Mouse (Mus musculus) forebrain, embryonic 15.5 days (tissue): Measurements from ENCODE around the gene Ehd1. TPM values are rescaled to one million over a fixed set of nuclear protein-coding genes. Genes with fewer than 3 reads are reported as not detected.
A peak's percentile ranks its signal among the peaks of the same experiment; 100 is the strongest.
"Not testable (repeated sequence)": the region's sequence is repeated elsewhere in the genome, so short reads cannot be mapped to it uniquely, and the experiment has no call there.

Source experiments
- ATAC-seq: fragments of 200-750 bp; cut with Nextera tagmentation; replicated peaks from 2 replicates; pipeline ENCODE4 v1.8.0; 2017; ENCODE audit warnings: mild to moderate bottlenecking, moderate TSS enrichment, moderate library complexity
- H3K27ac ChIP-seq: fragments of 300-500 bp; sonication (generic); replicated peaks from 2 replicates; pipeline ENCODE4 v1.5.1; 2015; ENCODE audit warnings: mild to moderate bottlenecking, inconsistent platforms
- H3K27me3 ChIP-seq: fragments of 300-500 bp; sonication (generic); 2 replicates; pipeline ENCODE4 v1.6.1; 2015; ENCODE audit warnings: inconsistent platforms
- H3K36me3 ChIP-seq: fragments of 300-500 bp; sonication (generic); 2 replicates; pipeline ENCODE4 v1.6.1; 2015; ENCODE audit warnings: mild to moderate bottlenecking, inconsistent platforms
- H3K4me1 ChIP-seq: fragments of 300-500 bp; sonication (generic); 2 replicates; pipeline ENCODE4 v1.6.1; 2015; ENCODE audit warnings: inconsistent platforms
- H3K4me2 ChIP-seq: fragments of 300-500 bp; sonication (generic); replicated peaks from 2 replicates; pipeline ENCODE4 v1.6.1; 2015; ENCODE audit warnings: mild to moderate bottlenecking, inconsistent platforms
- H3K4me3 ChIP-seq: fragments of 300-500 bp; sonication (generic); 2 replicates; pipeline ENCODE4 v1.5.1; 2015; ENCODE audit warnings: mild to moderate bottlenecking, inconsistent platforms
- H3K9ac ChIP-seq: fragments of 300-500 bp; sonication (generic); replicated peaks from 2 replicates; pipeline ENCODE4 v1.6.1; 2015; ENCODE audit warnings: mild to moderate bottlenecking, inconsistent platforms
- H3K9me3 ChIP-seq: fragments of 300-500 bp; sonication (generic); 2 replicates; pipeline ENCODE4 v1.6.1; 2016; ENCODE audit warnings: inconsistent platforms
- WGBS: fragments of 180-500 bp; shearing (Covaris S2); methylation state at CpG from one replicate; pipeline ENCODE4 v1.1.7; 2015; ENCODE audit warnings: mixed read lengths; 5-methylcytosine and 5-hydroxymethylcytosine counted together
- polyA plus RNA-seq: library from polyadenylated mRNA; unstranded; fragments of >200 nt; fragmentation: Nextera tagmentation; extraction: Ambion mirVana; gene quantifications from 2 replicates; pipeline ENCODE4 v1.2.1, GENCODE M21; 2015

Ehd1 gene
- polyA plus RNA-seq, 1 experiment from 2014 or later, result 88.1 TPM

GRCm38 (mm10) chr19:6311783-6312182 is 35.3 kb downstream of the Ehd1 start:
- H3K9me3 ChIP-seq, H3K4me3 ChIP-seq, H3K27me3 ChIP-seq, ATAC-seq, H3K36me3 ChIP-seq, H3K4me2 ChIP-seq, H3K27ac ChIP-seq, H3K4me1 ChIP-seq, H3K9ac ChIP-seq: not testable (repeated sequence)
- WGBS, result 87% methylated on average over 3 of the region's 3 CpGs

GRCm38 (mm10) chr19:6313796-6314195 is 37.3 kb downstream of the Ehd1 start:
- Histone ChIP-seq H3K27ac (no peak overlapping the region), H3K36me3 (no peaks in the 10 kb centered on the region), H3K9me3 (no peaks in the 10 kb centered on the region), H3K4me2 (no peak overlapping the region), H3K4me1 (no peaks in the 10 kb centered on the region), H3K27me3 (no peaks in the 10 kb centered on the region), H3K4me3 (no peak overlapping the region), H3K9ac (no peak overlapping the region)
- 91% methylated on average over 8 of the region's 8 CpGs for WGBS
- ATAC-seq, result no peak

- H3K4me2 ChIP-seq, result no peak overlapping the region
- H3K4me3 ChIP-seq, result no peak overlapping the region
- H3K27ac ChIP-seq, result no peak overlapping the region
- no peaks in the 10 kb centered on the region for H3K27me3 ChIP-seq
- no peak for ATAC-seq
- no peaks in the 10 kb centered on the region for H3K9me3 ChIP-seq
- H3K36me3 ChIP-seq, result no peaks in the 10 kb centered on the region
- no peak overlapping the region for H3K9ac ChIP-seq
- no peaks in the 10 kb centered on the region for H3K4me1 ChIP-seq
- 89% methylated on average over 8 of the region's 8 CpGs for WGBS
These were observed 38.0 kb downstream of the Ehd1 start for GRCm38 (mm10) chr19:6314513-6314912.

GRCm38 (mm10) chr19:6315573-6315972 is 39.0 kb downstream of the Ehd1 start:
- H3K27ac ChIP-seq, result no peak overlapping the region
- no peak overlapping the region for H3K4me2 ChIP-seq
- H3K36me3 ChIP-seq, result no peaks in the 10 kb centered on the region
- no peak overlapping the region for H3K9ac ChIP-seq
- H3K27me3 ChIP-seq, result no peaks in the 10 kb centered on the region
- WGBS, result 77% methylated on average over 14 of the region's 14 CpGs
- no peaks in the 10 kb centered on the region for H3K9me3 ChIP-seq
- no peak for ATAC-seq
- no peak overlapping the region for H3K4me3 ChIP-seq
- H3K4me1 ChIP-seq, result no peaks in the 10 kb centered on the region

GRCm38 (mm10) chr19:6318145-6318544 is 41.6 kb downstream of the Ehd1 start:
- Histone ChIP-seq H3K36me3 (no peaks in the 10 kb centered on the region), H3K27ac (no peak overlapping the region), H3K9me3 (no peaks in the 10 kb centered on the region), H3K4me1 (no peaks in the 10 kb centered on the region), H3K27me3 (no peaks in the 10 kb centered on the region), H3K4me3 (no peak overlapping the region), H3K9ac (no peak overlapping the region), H3K4me2 (no peak overlapping the region)
- 88% methylated on average over 12 of the region's 12 CpGs for WGBS
- no peak for ATAC-seq

GRCm38 (mm10) chr19:6321358-6321757 is 44.8 kb downstream of the Ehd1 start:
- no peaks in the 10 kb centered on the region for H3K4me1 ChIP-seq
- no peak for ATAC-seq
- WGBS, result 90% methylated on average over 8 of the region's 8 CpGs
- H3K27ac ChIP-seq, result no peak overlapping the region
- H3K4me2 ChIP-seq, result no peak overlapping the region
- H3K27me3 ChIP-seq, result no peaks in the 10 kb centered on the region
- H3K9me3 ChIP-seq, result no peaks in the 10 kb centered on the region
- H3K9ac ChIP-seq, result no peak overlapping the region
- H3K36me3 ChIP-seq, result no peaks in the 10 kb centered on the region
- H3K4me3 ChIP-seq, result no peak overlapping the region

GRCm38 (mm10) chr19:6321786-6322621 is 45.5 kb downstream of the Ehd1 start:
- Histone ChIP-seq H3K27ac (no peak overlapping the region), H3K9me3 (no peaks in the 10 kb centered on the region), H3K4me2 (no peak overlapping the region), H3K9ac (no peak overlapping the region), H3K36me3 (no peaks in the 10 kb centered on the region), H3K4me3 (no peak overlapping the region), H3K27me3 (no peaks in the 10 kb centered on the region), H3K4me1 (no peaks in the 10 kb centered on the region)
- ATAC-seq, result no peak
- WGBS, result 89% methylated on average over 33 of the region's 33 CpGs

- Histone ChIP-seq H3K4me3 (no peak overlapping the region), H3K9ac (no peak overlapping the region), H3K36me3 (no peaks in the 10 kb centered on the region), H3K4me1 (no peaks in the 10 kb centered on the region), H3K27me3 (no peaks in the 10 kb centered on the region), H3K9me3 (no peaks in the 10 kb centered on the region), H3K27ac (no peak overlapping the region), H3K4me2 (no peak overlapping the region)
- 80% methylated on average over 9 of the region's 9 CpGs for WGBS
- ATAC-seq, result no peak
These were observed 48.2 kb downstream of the Ehd1 start for GRCm38 (mm10) chr19:6324751-6325150.

- Histone ChIP-seq H3K4me2 (no peak overlapping the region), H3K4me1 (peaks cover 17% of the 10 kb centered on the region), H3K27me3 (no peaks in the 10 kb centered on the region), H3K4me3 (no peak overlapping the region), H3K9me3 (no peaks in the 10 kb centered on the region), H3K27ac (no peak overlapping the region), H3K9ac (no peak overlapping the region), H3K36me3 (no peaks in the 10 kb centered on the region)
- 73% methylated on average over 5 of the region's 5 CpGs for WGBS
- ATAC-seq, result no peak
These were observed 54.7 kb downstream of the Ehd1 start for GRCm38 (mm10) chr19:6331178-6331577.

- Histone ChIP-seq H3K27ac (no peak overlapping the region), H3K4me3 (peak overlapping the region; percentile 15; the same call in 1 of the 2 replicates), H3K9me3 (no peaks in the 10 kb centered on the region), H3K36me3 (no peaks in the 10 kb centered on the region), H3K9ac (peak overlapping the region; percentile 19; the same call in 1 of the 2 replicates), H3K4me2 (peak overlapping the region; percentile 31), H3K4me1 (peaks cover 24% of the 10 kb centered on the region), H3K27me3 (no peaks in the 10 kb centered on the region)
- ATAC-seq, result no peak
- WGBS, result 25% methylated on average over 13 of the region's 13 CpGs
These were observed 55.4 kb downstream of the Ehd1 start for GRCm38 (mm10) chr19:6331719-6332516.

GRCm38 (mm10) chr19:6333761-6334595 is 57.5 kb downstream of the Ehd1 start:
- WGBS, result 59% methylated on average over 9 of the region's 9 CpGs
- H3K9ac ChIP-seq, result peak overlapping the region; percentile 15; the same call in 1 of the 2 replicates
- peaks cover 19% of the 10 kb centered on the region for H3K36me3 ChIP-seq
- peaks cover 32% of the 10 kb centered on the region for H3K4me1 ChIP-seq
- peak overlapping the region; percentile 65 for H3K27ac ChIP-seq
- no peaks in the 10 kb centered on the region for H3K9me3 ChIP-seq
- peak overlapping the region; percentile 85 for H3K4me2 ChIP-seq
- no peak for ATAC-seq
- no peaks in the 10 kb centered on the region for H3K27me3 ChIP-seq
- H3K4me3 ChIP-seq, result peak overlapping the region; percentile 89; the same call in 1 of the 2 replicates
